Mouse (Mus musculus) liver, embryonic 15.5 days (tissue): Measurements from ENCODE around the gene Dbx2. TPM values are rescaled to one million over a fixed set of nuclear protein-coding genes. Genes with fewer than 3 reads are reported as not detected.

Experiments used
- ATAC-seq: fragments of 200-750 bp; cut with Nextera tagmentation; 2 replicates; pipeline ENCODE4 v1.8.0; 2017; ENCODE audit warnings: moderate number of reproducible peaks, mild to moderate bottlenecking, moderate library complexity; ENCODE audit not compliant: insufficient read depth
- H3K27ac ChIP-seq: fragments of 300-500 bp; sonication (generic); replicated peaks from 2 replicates; pipeline ENCODE4 v1.5.1; 2015; ENCODE audit warnings: mild to moderate bottlenecking, inconsistent platforms
- H3K27me3 ChIP-seq: fragments of 300-500 bp; sonication (generic); 2 replicates; pipeline ENCODE4 v1.6.1; 2015; ENCODE audit warnings: mild to moderate bottlenecking, inconsistent platforms
- H3K36me3 ChIP-seq: fragments of 300-500 bp; sonication (generic); replicated peaks from 2 replicates; pipeline ENCODE4 v1.6.1; 2015; ENCODE audit warnings: moderate library complexity, mild to moderate bottlenecking, inconsistent platforms
- H3K4me1 ChIP-seq: fragments of 300-500 bp; sonication (generic); replicated peaks from 2 replicates; pipeline ENCODE4 v1.6.1; 2015; ENCODE audit warnings: inconsistent platforms
- H3K4me2 ChIP-seq: fragments of 300-500 bp; sonication (generic); 2 replicates; pipeline ENCODE4 v1.6.1; 2015; ENCODE audit warnings: moderate library complexity, mild to moderate bottlenecking, inconsistent platforms
- H3K4me3 ChIP-seq: fragments of 300-500 bp; sonication (generic); replicated peaks from 2 replicates; pipeline ENCODE4 v1.5.1; 2015; ENCODE audit warnings: mild to moderate bottlenecking, inconsistent platforms
- H3K9ac ChIP-seq: fragments of 300-500 bp; sonication (generic); 2 replicates; pipeline ENCODE4 v1.6.1; 2015; ENCODE audit warnings: moderate library complexity, mild to moderate bottlenecking, inconsistent platforms
- H3K9me3 ChIP-seq: fragments of 300-500 bp; sonication (generic); replicated peaks from 2 replicates; pipeline ENCODE4 v1.6.1; 2016; ENCODE audit warnings: inconsistent platforms
- WGBS: fragments of 180-500 bp; shearing (Covaris S2); methylation state at CpG from one replicate; pipeline ENCODE4 v1.1.7; 2015; ENCODE audit warnings: mixed read lengths; ENCODE audit not compliant: insufficient replicate concordance; 5-methylcytosine and 5-hydroxymethylcytosine counted together
- polyA plus RNA-seq: library from polyadenylated mRNA; unstranded; fragments of >200 nt; fragmentation: Nextera tagmentation; extraction: Ambion mirVana; gene quantifications from 2 replicates; pipeline ENCODE4 v1.2.1, GENCODE M21; 2015

Dbx2 gene
- not detected in 2 replicates for polyA plus RNA-seq

- 58% methylated on average over 5 of the region's 5 CpGs for WGBS
Observed at GRCm38 (mm10) chr15:95655860-95656259, at the start of gene Dbx2. Gene Dbx2 (minus strand): TSS chr15:95655960.

GRCm38 (mm10) chr15:95702206-95702605 is 46.4 kb upstream of the Dbx2 start:
- H3K4me2 ChIP-seq, result no peak overlapping the region
- no peak overlapping the region for H3K9ac ChIP-seq
- no peak overlapping the region for H3K27ac ChIP-seq
- no peaks in the 10 kb centered on the region for H3K27me3 ChIP-seq
- 66% methylated on average over 9 of the region's 9 CpGs for WGBS
- ATAC-seq, result no peak
- H3K4me3 ChIP-seq, result no peak overlapping the region
- no peaks in the 10 kb centered on the region for H3K36me3 ChIP-seq
- no peaks in the 10 kb centered on the region for H3K9me3 ChIP-seq
- no peaks in the 10 kb centered on the region for H3K4me1 ChIP-seq

More at GRCm38 (mm10) chr15:95655860-95656259, at the start of gene Dbx2:
- no peak within 1 kb of the TSS for H3K27ac ChIP-seq
- no peak within 1 kb of the TSS for H3K4me3 ChIP-seq
- no peaks in the 10 kb centered on the region for H3K4me1 ChIP-seq
- no peak for ATAC-seq
- H3K9ac ChIP-seq, result no peak within 1 kb of the TSS
- H3K27me3 ChIP-seq, result peaks cover 47% of the 10 kb centered on the region
- no peak within 1 kb of the TSS for H3K4me2 ChIP-seq
- H3K36me3 ChIP-seq, result no peaks in the 10 kb centered on the region
- no peaks in the 10 kb centered on the region for H3K9me3 ChIP-seq

GRCm38 (mm10) chr15:95701573-95701972 is 45.8 kb upstream of the Dbx2 start:
- no peak overlapping the region for H3K4me3 ChIP-seq
- H3K4me1 ChIP-seq, result no peaks in the 10 kb centered on the region
- H3K9ac ChIP-seq, result no peak overlapping the region
- 53% methylated on average over 4 of the region's 4 CpGs for WGBS
- no peaks in the 10 kb centered on the region for H3K27me3 ChIP-seq
- H3K27ac ChIP-seq, result no peak overlapping the region
- H3K36me3 ChIP-seq, result no peaks in the 10 kb centered on the region
- H3K4me2 ChIP-seq, result no peak overlapping the region
- no peaks in the 10 kb centered on the region for H3K9me3 ChIP-seq
- ATAC-seq, result no peak

- no peaks in the 10 kb centered on the region for H3K4me1 ChIP-seq
- H3K27ac ChIP-seq, result no peak overlapping the region
- 70% methylated on average over 12 of the region's 12 CpGs for WGBS
- no peaks in the 10 kb centered on the region for H3K36me3 ChIP-seq
- no peak overlapping the region for H3K4me3 ChIP-seq
- H3K9me3 ChIP-seq, result no peaks in the 10 kb centered on the region
- H3K27me3 ChIP-seq, result no peaks in the 10 kb centered on the region
- H3K4me2 ChIP-seq, result no peak overlapping the region
- no peak overlapping the region for H3K9ac ChIP-seq
- ATAC-seq, result no peak
Observed at GRCm38 (mm10) chr15:95699371-95699770, 43.6 kb upstream of the Dbx2 start.

- H3K9ac ChIP-seq, result no peak overlapping the region
- no peak for ATAC-seq
- H3K27ac ChIP-seq, result no peak overlapping the region
- H3K36me3 ChIP-seq, result no peaks in the 10 kb centered on the region
- no peaks in the 10 kb centered on the region for H3K4me1 ChIP-seq
- no peak overlapping the region for H3K4me2 ChIP-seq
- H3K27me3 ChIP-seq, result no peaks in the 10 kb centered on the region
- H3K4me3 ChIP-seq, result no peak overlapping the region
- H3K9me3 ChIP-seq, result no peaks in the 10 kb centered on the region
- 51% methylated on average over 3 of the region's 3 CpGs for WGBS
Observed at GRCm38 (mm10) chr15:95693759-95694158, 38.0 kb upstream of the Dbx2 start.

- H3K4me1 ChIP-seq, result no peaks in the 10 kb centered on the region
- H3K9ac ChIP-seq, result no peak overlapping the region
- 60% methylated on average over 8 of the region's 8 CpGs for WGBS
- H3K4me2 ChIP-seq, result no peak overlapping the region
- no peak for ATAC-seq
- no peaks in the 10 kb centered on the region for H3K36me3 ChIP-seq
- H3K27me3 ChIP-seq, result no peaks in the 10 kb centered on the region
- no peak overlapping the region for H3K4me3 ChIP-seq
- H3K9me3 ChIP-seq, result no peaks in the 10 kb centered on the region
- no peak overlapping the region for H3K27ac ChIP-seq
Observed at GRCm38 (mm10) chr15:95691594-95691993, 35.8 kb upstream of the Dbx2 start.

GRCm38 (mm10) chr15:95691129-95691528 is 35.4 kb upstream of the Dbx2 start:
- Histone ChIP-seq H3K4me3 (no peak overlapping the region), H3K4me2 (no peak overlapping the region), H3K4me1 (no peaks in the 10 kb centered on the region), H3K36me3 (no peaks in the 10 kb centered on the region), H3K27ac (no peak overlapping the region), H3K9me3 (no peaks in the 10 kb centered on the region), H3K27me3 (no peaks in the 10 kb centered on the region), H3K9ac (no peak overlapping the region)
- no peak for ATAC-seq
- WGBS, result 63% methylated on average over 5 of the region's 5 CpGs

- no peak overlapping the region for H3K27ac ChIP-seq
- H3K4me1 ChIP-seq, result no peaks in the 10 kb centered on the region
- no peaks in the 10 kb centered on the region for H3K9me3 ChIP-seq
- H3K4me2 ChIP-seq, result no peak overlapping the region
- no peaks in the 10 kb centered on the region for H3K27me3 ChIP-seq
- ATAC-seq, result no peak
- WGBS, result 54% methylated on average over 4 of the region's 4 CpGs
- H3K36me3 ChIP-seq, result no peaks in the 10 kb centered on the region
- H3K9ac ChIP-seq, result no peak overlapping the region
- no peak overlapping the region for H3K4me3 ChIP-seq
Observed at GRCm38 (mm10) chr15:95682620-95683019, 26.9 kb upstream of the Dbx2 start.

- 48% methylated on average over 4 of the region's 4 CpGs for WGBS
- H3K4me2 ChIP-seq, result no peak overlapping the region
- ATAC-seq, result peak; percentile 51; the same call in 1 of the 2 replicates
- no peak overlapping the region for H3K9ac ChIP-seq
- no peaks in the 10 kb centered on the region for H3K9me3 ChIP-seq
- H3K4me3 ChIP-seq, result no peak overlapping the region
- H3K27ac ChIP-seq, result no peak overlapping the region
- H3K27me3 ChIP-seq, result no peaks in the 10 kb centered on the region
- H3K4me1 ChIP-seq, result no peaks in the 10 kb centered on the region
- H3K36me3 ChIP-seq, result no peaks in the 10 kb centered on the region
Observed at GRCm38 (mm10) chr15:95675645-95676044, 19.9 kb upstream of the Dbx2 start.

GRCm38 (mm10) chr15:95675176-95675575 is 19.4 kb upstream of the Dbx2 start:
- Histone ChIP-seq H3K4me1 (no peaks in the 10 kb centered on the region), H3K4me2 (no peak overlapping the region), H3K27me3 (no peaks in the 10 kb centered on the region), H3K9ac (no peak overlapping the region), H3K4me3 (no peak overlapping the region), H3K36me3 (no peaks in the 10 kb centered on the region), H3K9me3 (no peaks in the 10 kb centered on the region), H3K27ac (no peak overlapping the region)
- WGBS, result 56% methylated on average over 2 of the region's 2 CpGs
- ATAC-seq, result no peak

GRCm38 (mm10) chr15:95667209-95667608 is 11.4 kb upstream of the Dbx2 start:
- Histone ChIP-seq H3K4me3 (no peak overlapping the region), H3K4me2 (no peak overlapping the region), H3K36me3 (no peaks in the 10 kb centered on the region), H3K4me1 (no peaks in the 10 kb centered on the region), H3K9me3 (no peaks in the 10 kb centered on the region), H3K27ac (no peak overlapping the region), H3K27me3 (no peaks in the 10 kb centered on the region), H3K9ac (no peak overlapping the region)
- WGBS, result 29% methylated on average over 8 of the region's 8 CpGs
- no peak for ATAC-seq

GRCm38 (mm10) chr15:95665002-95665401 is 9.2 kb upstream of the Dbx2 start:
- H3K4me2 ChIP-seq, result no peak overlapping the region
- no peaks in the 10 kb centered on the region for H3K9me3 ChIP-seq
- 68% methylated on average over 4 of the region's 4 CpGs for WGBS
- H3K36me3 ChIP-seq, result no peaks in the 10 kb centered on the region
- no peaks in the 10 kb centered on the region for H3K27me3 ChIP-seq
- no peak for ATAC-seq
- no peak overlapping the region for H3K4me3 ChIP-seq
- H3K27ac ChIP-seq, result no peak overlapping the region
- H3K4me1 ChIP-seq, result no peaks in the 10 kb centered on the region
- H3K9ac ChIP-seq, result no peak overlapping the region
